Mouse (Mus musculus): ENCODE data around the gene Mctp1.
"Not testable (repeated sequence)": the region's sequence is repeated elsewhere in the genome, so short reads cannot be mapped to it uniquely, and the experiment has no call there.

Mctp1 gene

GRCm38 (mm10) chr13:76383972-76384663 is at the start of gene Mctp1:
Gene Mctp1, plus strand, starts transcription at chr13:76384535.
- DNase-seq: peak; percentile 19

- DNase-seq: not testable (repeated sequence)
These were observed 38.4 kb upstream of the Mctp1 start for GRCm38 (mm10) chr13:76345941-76346340.

GRCm38 (mm10) chr13:76358720-76359119 is 25.6 kb upstream of the Mctp1 start:
- DNase-seq: no peak

- peak; percentile 18 for DNase-seq
These were observed 515 bp downstream of the Mctp1 start for GRCm38 (mm10) chr13:76384664-76385435.

- no peak for DNase-seq
These were observed 4.3 kb downstream of the Mctp1 start for GRCm38 (mm10) chr13:76388615-76389014.

GRCm38 (mm10) chr13:76391920-76392319 is 7.6 kb downstream of the Mctp1 start:
- no peak for DNase-seq

GRCm38 (mm10) chr13:76393106-76393505 is 8.8 kb downstream of the Mctp1 start:
- DNase-seq: no peak

- no peak for DNase-seq
These were observed 11.6 kb downstream of the Mctp1 start for GRCm38 (mm10) chr13:76395906-76396305.

GRCm38 (mm10) chr13:76409296-76409695 is 25.0 kb downstream of the Mctp1 start:
- no peak for DNase-seq

GRCm38 (mm10) chr13:76410665-76411064 is 26.3 kb downstream of the Mctp1 start:
- no peak for DNase-seq

GRCm38 (mm10) chr13:76415346-76415745 is 31.0 kb downstream of the Mctp1 start:
- DNase-seq: no peak

GRCm38 (mm10) chr13:76420111-76420510 is 35.8 kb downstream of the Mctp1 start:
- DNase-seq: no peak

- no peak for DNase-seq
These were observed 36.7 kb downstream of the Mctp1 start for GRCm38 (mm10) chr13:76421075-76421474.

GRCm38 (mm10) chr13:76422124-76422523 is 37.8 kb downstream of the Mctp1 start:
- DNase-seq: no peak

GRCm38 (mm10) chr13:76429456-76429855 is 45.1 kb downstream of the Mctp1 start:
- no peak for DNase-seq

GRCm38 (mm10) chr13:76429927-76430326 is 45.6 kb downstream of the Mctp1 start:
- DNase-seq: no peak

GRCm38 (mm10) chr13:76431946-76432345 is 47.6 kb downstream of the Mctp1 start:
- DNase-seq: no peak

GRCm38 (mm10) chr13:76433438-76433837 is 49.1 kb downstream of the Mctp1 start:
- DNase-seq: no peak

GRCm38 (mm10) chr13:76436426-76436825 is 52.1 kb downstream of the Mctp1 start:
- no peak for DNase-seq

GRCm38 (mm10) chr13:76438765-76439164 is 54.4 kb downstream of the Mctp1 start:
- no peak for DNase-seq

- no peak for DNase-seq
These were observed 61.7 kb downstream of the Mctp1 start for GRCm38 (mm10) chr13:76446059-76446458.

GRCm38 (mm10) chr13:76447528-76447927 is 63.2 kb downstream of the Mctp1 start:
- DNase-seq: no peak

- not testable (repeated sequence) for DNase-seq
These were observed 67.2 kb downstream of the Mctp1 start for GRCm38 (mm10) chr13:76451526-76451925.

GRCm38 (mm10) chr13:76481601-76482000 is 97.3 kb downstream of the Mctp1 start:
- no peak for DNase-seq

Data from kidney, adult 9 months (tissue).